Mouse (Mus musculus): ENCODE data around the gene Ddt.

GRCm38 (mm10) chr10:75762413-75762812 is 10.8 kb downstream of the Ddt start:
- TF ChIP-seq CTCF (IDR thresholded peaks at IDR 0.05; ENCODE audit: control insufficient read depth, insufficient read depth, insufficient replicate concordance, low read depth, low read length): no peak
- TF ChIP-seq POLR2A (IDR thresholded peaks at IDR 0.05; ENCODE audit: control insufficient read depth, low read depth, low read length): no peak
